Comparison of ENCODE assay signal across 13 mouse cellular contexts in genomic region chr12:112150011-112150410, GRCm38 (mm10). TPM values are rescaled to one million over a fixed set of nuclear protein-coding genes. Genes with fewer than 3 reads are reported as not detected.
DNase-seq lines count a peak whose midpoint lies in the region; ATAC-seq and TF ChIP-seq lines count a peak whose summit lies in the region.
"Had no signal": no experiment of that assay in that cellular context is flagged by ENCODE, and none has a peak within 500 bp of the region (broad histone marks: within the 10 kb centered on the region; RNA-seq: fewer than 3 reads in every experiment).

No protein-coding gene starts in this region.

- peak overlapping the region; percentile 13; the same call in 1 of the 2 replicates for H3K9ac ChIP-seq in heart, adult 2 months (ENCODE audit: low read depth, low read length)
- H3K9ac ChIP-seq in kidney, embryonic 16.5 days (replicated peaks; ENCODE audit: low read length), result no peak overlapping the region
- no peak overlapping the region for H3K9ac ChIP-seq in kidney, embryonic 15.5 days
- no peak overlapping the region for H3K9ac ChIP-seq in forebrain, postnatal 0 days
- peak overlapping the region; percentile 23; the same call in 1 of the 2 replicates for H3K9ac ChIP-seq in midbrain, embryonic 14.5 days (replicated peaks; ENCODE audit: low read length)

- intact Hi-C loops in heart, adult 2 months (cut with DNase I), result no loop called here

- no peak for TF ChIP-seq CTCF in heart, adult 2 months (IDR thresholded peaks at IDR 0.05)
- no peak for TF ChIP-seq CTCF in forebrain, postnatal 0 days (IDR thresholded peaks at IDR 0.05; ENCODE audit: low read depth)

- no peak for ATAC-seq in kidney, embryonic 16.5 days (ENCODE audit: low FRiP score, low TSS enrichment)
- ATAC-seq in kidney, embryonic 15.5 days (replicated peaks; ENCODE audit: low FRiP score), result no peak
- ATAC-seq in forebrain, postnatal 0 days, result no peak
- ATAC-seq in midbrain, embryonic 14.5 days (ENCODE audit: low FRiP score, low TSS enrichment), result no peak

- no peaks in the 10 kb centered on the region for H3K36me3 ChIP-seq in heart, adult 2 months (ENCODE audit: control insufficient read depth, insufficient read depth, low read length)
- H3K36me3 ChIP-seq in kidney, embryonic 16.5 days (ENCODE audit: insufficient read depth, low read length), result no peaks in the 10 kb centered on the region
- H3K36me3 ChIP-seq in kidney, embryonic 15.5 days, result no peaks in the 10 kb centered on the region
- no peaks in the 10 kb centered on the region for H3K36me3 ChIP-seq in forebrain, postnatal 0 days (ENCODE audit: insufficient read depth)
- no peaks in the 10 kb centered on the region for H3K36me3 ChIP-seq in midbrain, embryonic 14.5 days (ENCODE audit: control insufficient read depth, insufficient read depth, low read length)
- H3K36me3 ChIP-seq: G1E had no signal

- TF ChIP-seq POLR2A in heart, adult 2 months (IDR thresholded peaks at IDR 0.05; ENCODE audit: insufficient read depth, low read depth, low read length), result no peak

- peaks cover 4% of the 10 kb centered on the region; the same call in 1 of the 2 replicates for H3K27me3 ChIP-seq in heart, adult 2 months (ENCODE audit: control insufficient read depth, insufficient read depth, low read length)
- peaks cover 20% of the 10 kb centered on the region for H3K27me3 ChIP-seq in kidney, embryonic 16.5 days (ENCODE audit: insufficient read depth, low read length)
- peaks cover 24% of the 10 kb centered on the region for H3K27me3 ChIP-seq in kidney, embryonic 15.5 days
- H3K27me3 ChIP-seq in forebrain, postnatal 0 days (ENCODE audit: insufficient read depth, low read length), result peaks cover under 1% of the 10 kb centered on the region; the same call in 1 of the 2 replicates
- peaks cover 10% of the 10 kb centered on the region; the same call in 1 of the 2 replicates for H3K27me3 ChIP-seq in midbrain, embryonic 14.5 days (ENCODE audit: control insufficient read depth, insufficient read depth, low read length)

- peak overlapping the region; percentile 3; the same call in 1 of the 2 replicates for H3K4me2 ChIP-seq in kidney, embryonic 16.5 days (replicated peaks; ENCODE audit: low read depth, low read length)
- H3K4me2 ChIP-seq in kidney, embryonic 15.5 days, result no peak overlapping the region
- peak overlapping the region; percentile 90 for H3K4me2 ChIP-seq in forebrain, postnatal 0 days (ENCODE audit: low read depth)
- H3K4me2 ChIP-seq in midbrain, embryonic 14.5 days (ENCODE audit: low read length), result peak overlapping the region; percentile 85

- peak overlapping the region; percentile 40 for H3K27ac ChIP-seq in heart, adult 2 months
- H3K27ac ChIP-seq in kidney, embryonic 16.5 days (ENCODE audit: low read length), result no peak overlapping the region
- H3K27ac ChIP-seq in kidney, embryonic 15.5 days, result no peak overlapping the region
- H3K27ac ChIP-seq in forebrain, postnatal 0 days (ENCODE audit: low read depth, low read length), result no peak overlapping the region
- no peak overlapping the region for H3K27ac ChIP-seq in midbrain, embryonic 14.5 days (replicated peaks; ENCODE audit: low read depth, low read length)

- no peak for DNase-seq in heart, adult 2 months
- no peak for DNase-seq in heart, adult 9 months (ENCODE audit: low spot score in 2 of 2)
- DNase-seq in forebrain, postnatal 0 days, result no peak
- DNase-seq in midbrain, embryonic 14.5 days, result no peak
- no peak for DNase-seq in thymus, postnatal 10 days (ENCODE audit: low spot score in 2 of 2)
- DNase-seq in kidney, postnatal 25 days, result no peak
- DNase-seq: kidney, postnatal 4 days; lung, adult 2 months; thymus, postnatal 14 days had no signal

- H3K9me3 ChIP-seq in kidney, embryonic 16.5 days (ENCODE audit: low read length), result no peaks in the 10 kb centered on the region
- no peaks in the 10 kb centered on the region for H3K9me3 ChIP-seq in kidney, embryonic 15.5 days (replicated peaks)
- no peaks in the 10 kb centered on the region for H3K9me3 ChIP-seq in forebrain, postnatal 0 days (ENCODE audit: low read length)
- H3K9me3 ChIP-seq in midbrain, embryonic 14.5 days (ENCODE audit: control insufficient read depth, low read length), result no peaks in the 10 kb centered on the region

- no peak for TF ChIP-seq EP300 in heart, adult 2 months (IDR thresholded peaks at IDR 0.05; ENCODE audit: insufficient read depth, low read depth, low read length)

- 0 out of 2 replicates have a peak, but pooled peaks cover 1% of the 10 kb centered on the region for H3K79me2 ChIP-seq in heart, adult 2 months (replicated peaks; ENCODE audit: control insufficient read depth, insufficient read depth, low read length)

- peaks cover 13% of the 10 kb centered on the region for H3K4me1 ChIP-seq in heart, adult 2 months (ENCODE audit: control insufficient read depth, insufficient read depth, low read length)
- peaks cover 49% of the 10 kb centered on the region for H3K4me1 ChIP-seq in kidney, embryonic 16.5 days (ENCODE audit: insufficient read depth, low read length)
- H3K4me1 ChIP-seq in kidney, embryonic 15.5 days, result peaks cover 63% of the 10 kb centered on the region
- peaks cover 9% of the 10 kb centered on the region; the same call in 1 of the 2 replicates for H3K4me1 ChIP-seq in forebrain, postnatal 0 days (ENCODE audit: insufficient read depth)
- peaks cover 64% of the 10 kb centered on the region for H3K4me1 ChIP-seq in midbrain, embryonic 14.5 days (ENCODE audit: control insufficient read depth, insufficient read depth, low read length)

- 38% methylated on average over 7 of the region's 7 CpGs for WGBS in heart, adult 2 months
- 40% methylated on average over 7 of the region's 7 CpGs for WGBS in kidney, embryonic 16.5 days
- WGBS in kidney, embryonic 15.5 days, result 40% methylated on average over 7 of the region's 7 CpGs
- 49% methylated on average over 7 of the region's 7 CpGs for WGBS in forebrain, postnatal 0 days
- 69% methylated on average over 7 of the region's 7 CpGs for WGBS in midbrain, embryonic 14.5 days

- H3K4me3 ChIP-seq in heart, adult 2 months, result no peak overlapping the region
- H3K4me3 ChIP-seq in kidney, embryonic 16.5 days (ENCODE audit: low read length), result no peak overlapping the region
- no peak overlapping the region for H3K4me3 ChIP-seq in kidney, embryonic 15.5 days (replicated peaks)
- no peak overlapping the region for H3K4me3 ChIP-seq in forebrain, postnatal 0 days (ENCODE audit: low read depth, low read length)
- H3K4me3 ChIP-seq in midbrain, embryonic 14.5 days (replicated peaks; ENCODE audit: low read depth, low read length), result no peak overlapping the region

RNA-seq across cellular contexts. Expression of gene Kif26a, which starts 4.0 kb away (rescaled TPM):
- 10 to 100 TPM; 10.7 to 12.0 TPM for total RNA-seq in heart, adult 2 months (2021)
- 7.3 and 8.2 TPM in 2 replicates for polyA plus RNA-seq in heart, adult 2 months (2012; rRNA removed)
- 3.8 and 4.4 TPM in 2 replicates for polyA plus RNA-seq in kidney, embryonic 16.5 days (2015; fragmentation: Nextera tagmentation; extraction: Ambion mirVana)
- 3.6 and 4.5 TPM in 2 replicates for polyA plus RNA-seq in kidney, embryonic 15.5 days (2015; fragmentation: Nextera tagmentation; extraction: Ambion mirVana)
- total RNA-seq in forebrain, postnatal 0 days (2014; rRNA removed), result 50.4 and 55.1 TPM in 2 replicates
- 5.0 and 6.2 TPM in 2 replicates for polyA plus RNA-seq in forebrain, postnatal 0 days (2015; fragmentation: Nextera tagmentation; extraction: Ambion mirVana)
- 6.2 and 7.2 TPM in 2 replicates for polyA plus RNA-seq in midbrain, embryonic 14.5 days (2014; fragmentation: Nextera tagmentation; extraction: Ambion mirVana)
- total RNA-seq: G1E; granulocyte monocyte progenitor cell, adult 5-6 weeks had no signal
- polyA plus RNA-seq: G1E had no signal

RNA-seq across cellular contexts. Expression of gene Aspg, which starts 43.5 kb away (rescaled TPM):
- total RNA-seq in heart, adult 2 months (2021), result under 1 TPM; 0.55 to 0.61 TPM
- 4.4 and 11.1 TPM in 2 replicates for polyA plus RNA-seq in heart, adult 2 months (2012; rRNA removed)
- 3.7 TPM in 2 replicates for polyA plus RNA-seq in kidney, embryonic 16.5 days (2015; fragmentation: Nextera tagmentation; extraction: Ambion mirVana)
- 1.9 and 3.1 TPM in 2 replicates for polyA plus RNA-seq in kidney, embryonic 15.5 days (2015; fragmentation: Nextera tagmentation; extraction: Ambion mirVana)
- total RNA-seq in forebrain, postnatal 0 days (2014; rRNA removed), result 2.9 and 3.9 TPM in 2 replicates
- polyA plus RNA-seq in forebrain, postnatal 0 days (2015; fragmentation: Nextera tagmentation; extraction: Ambion mirVana), result 0.52 and 1.3 TPM in 2 replicates
- polyA plus RNA-seq in midbrain, embryonic 14.5 days (2014; fragmentation: Nextera tagmentation; extraction: Ambion mirVana), result not detected in 2 replicates
- total RNA-seq: granulocyte monocyte progenitor cell, adult 5-6 weeks had no signal
- polyA plus RNA-seq: G1E had no signal

Comparison
In these comparisons a context has a peak if more than half of its experiments do, and no peak if none do; other contexts are left out.
1. H3K9ac ChIP-seq: peak in heart, adult 2 months (single experiment) and midbrain, embryonic 14.5 days (single experiment); none in kidney, embryonic 16.5 days (single experiment), kidney, embryonic 15.5 days (single experiment) and forebrain, postnatal 0 days (single experiment).